Mouse (Mus musculus) midbrain, embryonic 13.5 days (tissue): Measurements from ENCODE around the gene Hnrnpc. TPM values are rescaled to one million over a fixed set of nuclear protein-coding genes. Genes with fewer than 3 reads are reported as not detected.

ENCODE experiments used
- ATAC-seq: fragments of 200-750 bp; cut with Nextera tagmentation; 2 replicates; pipeline ENCODE4 v1.8.0; 2017; ENCODE audit warnings: mild to moderate bottlenecking, moderate TSS enrichment, moderate library complexity
- H3K27ac ChIP-seq: fragments of 300-500 bp; sonication (generic); 2 replicates; pipeline ENCODE4 v1.5.1; 2015; ENCODE audit warnings: inconsistent platforms, mild to moderate bottlenecking, moderate library complexity
- H3K27me3 ChIP-seq: fragments of 300-500 bp; sonication (generic); 2 replicates; pipeline ENCODE4 v1.6.1; 2015; ENCODE audit warnings: mild to moderate bottlenecking, inconsistent platforms
- H3K36me3 ChIP-seq: fragments of 300-500 bp; sonication (generic); 2 replicates; pipeline ENCODE4 v1.6.1; 2015; ENCODE audit warnings: mild to moderate bottlenecking, inconsistent platforms
- H3K4me1 ChIP-seq: fragments of 300-500 bp; sonication (generic); replicated peaks from 2 replicates; pipeline ENCODE4 v1.6.1; 2015; ENCODE audit warnings: inconsistent platforms
- H3K4me2 ChIP-seq: fragments of 300-500 bp; sonication (generic); replicated peaks from 2 replicates; pipeline ENCODE4 v1.6.1; 2015; ENCODE audit warnings: moderate library complexity, mild to moderate bottlenecking, inconsistent platforms
- H3K4me3 ChIP-seq: fragments of 300-500 bp; sonication (generic); replicated peaks from 2 replicates; pipeline ENCODE4 v1.5.1; 2015; ENCODE audit warnings: mild to moderate bottlenecking, inconsistent platforms
- H3K9ac ChIP-seq: fragments of 300-500 bp; sonication (generic); replicated peaks from 2 replicates; pipeline ENCODE4 v1.6.1; 2015; ENCODE audit warnings: mild to moderate bottlenecking, inconsistent platforms
- H3K9me3 ChIP-seq: fragments of 300-500 bp; sonication (generic); 2 replicates; pipeline ENCODE4 v1.6.1; 2016; ENCODE audit warnings: mild to moderate bottlenecking, inconsistent platforms
- WGBS: fragments of 180-500 bp; shearing (Covaris S2); methylation state at CpG from one replicate; pipeline ENCODE4 v1.1.7; 2015; 5-methylcytosine and 5-hydroxymethylcytosine counted together
- polyA plus RNA-seq: library from polyadenylated mRNA; unstranded; fragments of >200 nt; fragmentation: Nextera tagmentation; extraction: Ambion mirVana; gene quantifications from 2 replicates; pipeline ENCODE4 v1.2.1, GENCODE M21; 2015

Hnrnpc gene
- polyA plus RNA-seq, 1 experiment from 2014 or later = 705 TPM

GRCm38 (mm10) chr14:52120169-52120568 is 16.3 kb upstream of the Hnrnpc start:
- Histone ChIP-seq H3K4me1 (peaks cover 17% of the 10 kb centered on the region), H3K36me3 (no peaks in the 10 kb centered on the region), H3K4me2 (peak overlapping the region; percentile 90), H3K27ac (no peak overlapping the region), H3K9me3 (no peaks in the 10 kb centered on the region), H3K27me3 (0 out of 2 replicates have a peak, but pooled peaks cover 4% of the 10 kb centered on the region), H3K4me3 (peak overlapping the region; percentile 52; the same call in 1 of the 2 replicates), H3K9ac (0 out of 2 replicates have a peak overlapping the region, but pooled peaks have one; percentile 70)
- no peak for ATAC-seq
- WGBS = 61% methylated on average over 7 of the region's 7 CpGs

GRCm38 (mm10) chr14:52118823-52119608 is 15.2 kb upstream of the Hnrnpc start:
- under 1% methylated on average over 38 of the region's 38 CpGs for WGBS
- H3K4me1 ChIP-seq = peaks cover 17% of the 10 kb centered on the region
- H3K9ac ChIP-seq = peak overlapping the region; percentile 70
- peak overlapping the region; percentile 81 for H3K27ac ChIP-seq
- peak overlapping the region; percentile 90 for H3K4me2 ChIP-seq
- peak overlapping the region; percentile 52 for H3K4me3 ChIP-seq
- ATAC-seq = peak; percentile 86
- H3K27me3 ChIP-seq = 0 out of 2 replicates have a peak, but pooled peaks cover 4% of the 10 kb centered on the region
- H3K36me3 ChIP-seq = no peaks in the 10 kb centered on the region
- H3K9me3 ChIP-seq = no peaks in the 10 kb centered on the region

GRCm38 (mm10) chr14:52118456-52118822 is 14.6 kb upstream of the Hnrnpc start:
- H3K9me3 ChIP-seq = no peaks in the 10 kb centered on the region
- peak overlapping the region; percentile 52 for H3K4me3 ChIP-seq
- H3K4me2 ChIP-seq = peak overlapping the region; percentile 90
- peak overlapping the region; percentile 81 for H3K27ac ChIP-seq
- H3K9ac ChIP-seq = peak overlapping the region; percentile 70; the same call in 1 of the 2 replicates
- H3K36me3 ChIP-seq = no peaks in the 10 kb centered on the region
- 0 out of 2 replicates have a peak, but pooled peaks cover 4% of the 10 kb centered on the region for H3K27me3 ChIP-seq
- 17% methylated on average over 8 of the region's 8 CpGs for WGBS
- peaks cover 17% of the 10 kb centered on the region for H3K4me1 ChIP-seq
- ATAC-seq = peak; percentile 62

- 94% methylated on average over 5 of the region's 5 CpGs for WGBS
- no peaks in the 10 kb centered on the region for H3K36me3 ChIP-seq
- no peak for ATAC-seq
- no peaks in the 10 kb centered on the region for H3K9me3 ChIP-seq
- 0 out of 2 replicates have a peak, but pooled peaks cover 4% of the 10 kb centered on the region for H3K27me3 ChIP-seq
- H3K4me1 ChIP-seq = peaks cover 17% of the 10 kb centered on the region
- H3K27ac ChIP-seq = no peak overlapping the region
- H3K4me3 ChIP-seq = no peak overlapping the region
- H3K9ac ChIP-seq = no peak overlapping the region
- no peak overlapping the region for H3K4me2 ChIP-seq
Observed at GRCm38 (mm10) chr14:52117241-52117640, 13.4 kb upstream of the Hnrnpc start.

DNA sequence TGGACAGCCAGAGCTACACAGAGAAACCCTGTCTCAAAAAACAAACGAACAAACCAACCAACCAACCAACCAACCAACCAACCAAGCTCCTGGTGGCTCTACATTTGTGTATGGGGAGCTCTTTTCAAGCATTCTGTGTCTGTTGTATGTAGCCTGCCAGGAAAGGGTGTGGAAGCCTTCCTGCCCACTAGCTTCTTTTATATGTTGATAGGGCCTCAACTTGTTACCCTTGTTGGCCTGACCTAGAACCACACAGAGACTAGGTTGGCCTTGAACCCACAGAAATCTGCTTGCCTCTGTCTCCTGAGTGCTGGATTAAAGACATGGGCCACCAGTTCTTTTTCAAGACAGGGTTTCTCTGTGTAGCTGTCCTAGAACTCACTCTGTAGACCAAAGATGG is 10.3 kb upstream of the Hnrnpc start:
- H3K4me1 ChIP-seq = peaks cover 7% of the 10 kb centered on the region; the same call in 1 of the 2 replicates
- WGBS = 55% methylated on average over 1 of the region's 1 CpGs
- H3K36me3 ChIP-seq = no peaks in the 10 kb centered on the region
- no peak overlapping the region for H3K4me2 ChIP-seq
- no peak overlapping the region for H3K9ac ChIP-seq
- H3K9me3 ChIP-seq = no peaks in the 10 kb centered on the region
- ATAC-seq = no peak
- no peak overlapping the region for H3K27ac ChIP-seq
- no peak overlapping the region for H3K4me3 ChIP-seq
- no peaks in the 10 kb centered on the region for H3K27me3 ChIP-seq

DNA sequence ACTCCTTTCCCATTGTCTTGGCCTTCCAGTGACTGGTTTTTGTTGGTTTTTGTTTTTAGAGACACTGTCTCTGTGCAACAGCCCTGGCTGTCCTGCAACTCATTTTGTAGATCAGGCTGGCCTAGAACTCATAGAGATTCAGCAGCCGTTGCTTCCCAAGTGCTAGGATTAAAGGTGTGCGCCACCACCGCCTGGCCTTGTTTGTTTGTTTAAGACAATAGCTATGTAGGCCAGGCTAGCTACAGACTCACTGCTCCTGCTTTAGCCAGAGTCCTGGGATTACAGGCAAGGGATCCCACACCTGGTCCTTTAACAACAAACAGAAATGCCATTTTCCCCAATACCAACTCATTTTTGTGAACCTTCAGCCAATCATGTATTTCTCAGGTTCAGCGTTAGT is 6.5 kb upstream of the Hnrnpc start, which contains the start of gene Rpgrip1:
Rpgrip1 (plus strand) TSS at position 359 of the 400 bp plus-strand sequence.
- Histone ChIP-seq H3K36me3 (no peaks in the 10 kb centered on the region), H3K9me3 (no peaks in the 10 kb centered on the region), H3K4me2 (no peak within 1 kb of the TSS), H3K4me3 (no peak within 1 kb of the TSS), H3K27me3 (no peaks in the 10 kb centered on the region), H3K9ac (no peak within 1 kb of the TSS), H3K27ac (no peak within 1 kb of the TSS), H3K4me1 (no peaks in the 10 kb centered on the region)
- ATAC-seq = no peak
- 89% methylated on average over 4 of the region's 4 CpGs for WGBS

GRCm38 (mm10) chr14:52108025-52108424 is 4.2 kb upstream of the Hnrnpc start:
- Histone ChIP-seq H3K27ac (no peak overlapping the region), H3K36me3 (no peaks in the 10 kb centered on the region), H3K4me1 (peaks cover 5% of the 10 kb centered on the region; the same call in 1 of the 2 replicates), H3K9ac (no peak overlapping the region), H3K4me2 (no peak overlapping the region), H3K27me3 (no peaks in the 10 kb centered on the region), H3K4me3 (no peak overlapping the region), H3K9me3 (no peaks in the 10 kb centered on the region)
- WGBS = 81% methylated on average over 2 of the region's 2 CpGs
- ATAC-seq = no peak

DNA sequence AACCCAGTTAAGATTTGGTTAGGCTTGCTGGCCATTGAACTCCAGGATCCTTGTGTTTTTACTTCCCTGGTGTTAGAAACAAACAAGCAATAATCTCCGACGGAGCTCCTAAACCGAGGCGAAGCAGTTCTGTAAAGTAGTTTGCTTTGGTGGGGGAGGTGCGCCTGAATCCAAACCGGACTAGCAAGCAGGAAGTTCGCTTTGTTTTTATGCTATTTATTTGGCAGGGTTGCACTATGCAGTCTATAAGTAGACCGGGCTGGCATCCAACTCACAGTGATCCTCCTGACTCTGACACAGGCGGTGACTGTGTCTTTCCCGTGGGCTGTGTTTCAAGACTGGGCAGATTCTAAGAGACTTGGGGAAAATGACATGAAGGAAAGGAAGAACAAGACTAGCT is 2.9 kb upstream of the Hnrnpc start:
- ATAC-seq = no peak
- Histone ChIP-seq H3K4me2 (no peak overlapping the region), H3K27me3 (no peaks in the 10 kb centered on the region), H3K9me3 (no peaks in the 10 kb centered on the region), H3K4me1 (peaks cover 17% of the 10 kb centered on the region), H3K27ac (peak overlapping the region; percentile 62), H3K36me3 (no peaks in the 10 kb centered on the region; the same call in 1 of the 2 replicates), H3K9ac (peak overlapping the region; percentile 36; the same call in 1 of the 2 replicates), H3K4me3 (no peak overlapping the region)
- 37% methylated on average over 10 of the region's 10 CpGs for WGBS

DNA sequence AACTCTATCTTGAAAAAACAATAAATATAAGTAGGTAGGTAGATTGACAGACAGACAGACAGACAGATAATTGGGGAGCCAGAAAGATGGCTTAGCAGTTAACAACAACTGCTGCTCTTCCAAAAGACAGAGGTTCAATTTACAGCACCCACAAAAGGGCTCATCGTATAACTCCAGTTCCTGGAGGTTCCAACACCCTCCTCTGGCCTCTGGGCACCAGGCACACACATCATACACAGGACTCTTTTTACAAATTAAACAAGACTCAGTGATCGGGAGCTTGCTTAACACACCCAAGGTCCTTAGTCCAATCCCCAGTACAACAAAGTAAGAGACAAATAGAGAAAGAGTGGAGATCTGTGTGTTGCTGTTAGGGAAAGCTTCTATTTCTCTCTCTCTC is 1.5 kb upstream of the Hnrnpc start:
- no peak overlapping the region for H3K27ac ChIP-seq
- no peak for ATAC-seq
- H3K27me3 ChIP-seq = no peaks in the 10 kb centered on the region
- WGBS = 87% methylated on average over 2 of the region's 2 CpGs
- no peak overlapping the region for H3K4me3 ChIP-seq
- no peaks in the 10 kb centered on the region for H3K9me3 ChIP-seq
- H3K4me1 ChIP-seq = peaks cover 31% of the 10 kb centered on the region
- no peak overlapping the region for H3K9ac ChIP-seq
- H3K36me3 ChIP-seq = no peaks in the 10 kb centered on the region; the same call in 1 of the 2 replicates
- H3K4me2 ChIP-seq = no peak overlapping the region

DNA sequence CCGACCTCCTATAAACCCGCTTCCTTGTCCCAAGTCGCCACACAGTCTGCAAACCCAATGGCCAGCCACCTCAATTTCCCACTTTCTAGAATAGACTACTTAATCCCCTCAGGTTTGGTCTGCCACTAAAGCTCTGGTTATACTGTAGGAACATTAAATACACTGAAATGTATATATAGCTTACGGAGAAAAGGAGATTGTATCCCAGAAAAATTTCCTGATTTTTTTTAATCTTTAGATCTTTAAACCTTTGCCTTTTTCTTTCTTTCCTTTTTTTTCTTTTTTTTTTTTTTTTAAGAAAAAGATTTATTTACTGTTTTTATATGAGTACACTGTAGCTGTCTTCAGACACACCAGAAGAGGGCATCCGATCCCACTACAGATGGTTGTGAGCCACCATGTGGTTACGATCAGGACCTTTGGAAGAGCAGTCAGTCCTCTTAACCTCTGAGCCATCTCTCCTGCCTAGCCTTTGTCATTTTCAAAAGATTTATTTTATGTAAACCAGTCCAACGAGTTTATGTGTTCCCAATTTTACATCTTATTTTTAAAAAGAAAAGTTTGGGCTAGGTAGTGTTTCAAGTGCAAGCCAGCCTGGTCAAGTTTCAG is 953 bp upstream of the Hnrnpc start:
- Histone ChIP-seq H3K36me3 (no peaks in the 10 kb centered on the region; the same call in 1 of the 2 replicates), H3K4me3 (peak overlapping the region; percentile 41), H3K27ac (peak overlapping the region; percentile 90), H3K4me1 (peaks cover 36% of the 10 kb centered on the region), H3K9me3 (no peaks in the 10 kb centered on the region), H3K4me2 (peak overlapping the region; percentile 61), H3K9ac (peak overlapping the region; percentile 63), H3K27me3 (no peaks in the 10 kb centered on the region)
- ATAC-seq = no peak
- 36% methylated on average over 7 of the region's 7 CpGs for WGBS

DNA sequence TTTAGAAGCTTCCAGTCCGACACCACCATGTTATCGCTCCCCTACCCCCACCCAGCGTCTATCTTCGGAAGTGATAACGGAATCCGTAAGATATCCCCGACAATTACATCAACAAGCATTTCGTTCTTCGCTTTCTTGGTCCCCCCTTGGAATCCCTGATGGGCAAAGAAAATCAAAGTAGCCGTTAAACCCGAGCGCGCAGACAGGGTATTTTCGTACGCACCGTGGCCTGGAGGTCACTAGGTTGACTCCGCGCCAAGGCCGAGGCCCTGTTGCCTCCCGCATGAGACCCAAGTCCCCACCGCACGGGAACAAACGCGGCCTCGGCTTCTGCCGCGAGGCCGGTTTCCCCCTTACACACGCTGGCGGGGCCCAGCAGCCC is 363 bp downstream of the Hnrnpc start:
- Histone ChIP-seq H3K27ac (peak overlapping the region; percentile 95), H3K9ac (peak overlapping the region; percentile 95), H3K9me3 (no peaks in the 10 kb centered on the region), H3K27me3 (no peaks in the 10 kb centered on the region), H3K4me1 (peaks cover 44% of the 10 kb centered on the region), H3K36me3 (no peaks in the 10 kb centered on the region; the same call in 1 of the 2 replicates), H3K4me2 (peak overlapping the region; percentile 77), H3K4me3 (peak overlapping the region; percentile 93)
- no peak for ATAC-seq
- under 1% methylated on average over 30 of the region's 30 CpGs for WGBS
